Mouse (Mus musculus) testis, postnatal 14 days (tissue): ENCODE results near the gene Olfr552.
A peak's percentile ranks its signal among the peaks of the same experiment; 100 is the strongest.
"Not testable (repeated sequence)": the region's sequence is repeated elsewhere in the genome, so short reads cannot be mapped to it uniquely, and the experiment has no call there.

Experiments used
- DNase-seq: peaks from one replicate; pipeline ENCODE4 v3.0.0; 2021; ENCODE audit warnings: low spot score

The Olfr552 gene

DNA sequence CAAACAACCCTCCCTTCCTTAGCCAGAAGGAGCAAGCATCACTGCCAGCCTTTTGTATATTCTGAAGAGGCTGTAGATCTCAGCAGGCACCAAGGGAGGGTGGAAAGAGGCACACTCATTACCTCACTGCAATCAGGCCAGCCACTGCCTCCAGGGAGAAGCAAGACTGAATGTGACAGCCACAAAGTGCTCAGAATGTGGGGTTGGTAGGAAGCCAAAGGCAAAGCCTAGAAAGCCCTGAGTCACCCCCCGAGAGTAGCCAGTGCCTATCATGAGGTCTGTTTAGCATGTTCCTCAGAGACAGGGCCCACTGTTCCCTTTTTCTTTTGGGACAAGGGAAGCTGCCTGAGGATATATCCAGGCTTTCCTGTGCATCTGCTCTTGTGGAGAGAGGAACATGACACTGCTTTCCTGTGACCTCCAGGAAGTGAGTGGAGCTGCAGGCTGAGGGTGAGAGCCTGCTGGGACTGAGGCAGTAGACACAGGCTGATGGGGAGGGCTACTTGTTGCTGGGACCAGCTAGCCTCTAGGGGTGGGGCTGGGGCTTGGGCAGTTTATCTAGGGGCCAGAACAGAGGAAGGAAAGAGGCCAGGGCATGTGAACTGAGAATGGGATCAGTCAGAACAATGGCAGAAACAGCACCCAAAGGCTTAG lies at the start of gene Olfr552:
Gene Olfr552, plus strand, starts transcription at position 393 of the 654 bp plus-strand sequence.
- DNase-seq: no peak

DNA sequence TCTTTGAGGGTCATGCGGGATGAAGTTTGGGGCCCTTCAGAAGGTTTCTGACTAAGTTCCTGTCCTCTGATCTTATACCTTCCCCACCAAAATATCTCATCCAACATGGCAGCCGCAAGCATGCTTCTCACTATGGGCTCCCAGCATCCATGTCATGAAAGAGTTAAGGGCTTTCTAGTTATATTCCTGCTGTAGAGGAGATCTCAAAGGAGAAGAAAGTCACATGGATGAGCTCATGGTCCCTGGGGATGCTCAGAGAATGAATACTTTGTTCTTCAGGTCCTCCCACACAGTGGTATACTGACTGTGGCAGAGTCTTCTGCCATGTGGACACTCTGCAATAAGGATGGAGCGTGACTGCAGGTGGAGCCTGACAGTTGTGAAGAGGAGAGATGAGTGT lies 48.0 kb upstream of the Olfr552 start, which contains the start of gene Olfr549:
Gene Olfr549, plus strand, starts transcription at position 301 of the 400 bp plus-strand sequence.
- no peak for DNase-seq

DNA sequence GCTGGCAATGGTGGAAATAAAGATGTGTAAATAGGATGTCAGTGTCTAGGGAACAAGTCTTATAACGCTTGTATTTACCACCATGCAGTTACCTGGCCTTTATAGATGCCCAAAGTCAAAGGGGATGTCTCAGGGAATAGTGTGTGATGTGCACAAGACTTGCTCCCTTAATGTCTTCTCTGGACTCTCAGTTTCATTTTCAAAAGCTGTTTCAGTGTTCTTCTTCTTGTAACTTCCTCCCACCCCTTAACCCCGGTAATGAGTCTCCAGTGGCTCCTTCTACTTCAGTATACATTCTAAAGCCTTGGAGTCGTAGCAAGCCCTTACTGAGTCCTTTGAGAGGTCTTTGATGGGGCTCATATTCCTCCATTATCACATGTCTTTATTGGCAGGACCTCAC lies 44.3 kb upstream of the Olfr552 start:
- no peak for DNase-seq

DNA sequence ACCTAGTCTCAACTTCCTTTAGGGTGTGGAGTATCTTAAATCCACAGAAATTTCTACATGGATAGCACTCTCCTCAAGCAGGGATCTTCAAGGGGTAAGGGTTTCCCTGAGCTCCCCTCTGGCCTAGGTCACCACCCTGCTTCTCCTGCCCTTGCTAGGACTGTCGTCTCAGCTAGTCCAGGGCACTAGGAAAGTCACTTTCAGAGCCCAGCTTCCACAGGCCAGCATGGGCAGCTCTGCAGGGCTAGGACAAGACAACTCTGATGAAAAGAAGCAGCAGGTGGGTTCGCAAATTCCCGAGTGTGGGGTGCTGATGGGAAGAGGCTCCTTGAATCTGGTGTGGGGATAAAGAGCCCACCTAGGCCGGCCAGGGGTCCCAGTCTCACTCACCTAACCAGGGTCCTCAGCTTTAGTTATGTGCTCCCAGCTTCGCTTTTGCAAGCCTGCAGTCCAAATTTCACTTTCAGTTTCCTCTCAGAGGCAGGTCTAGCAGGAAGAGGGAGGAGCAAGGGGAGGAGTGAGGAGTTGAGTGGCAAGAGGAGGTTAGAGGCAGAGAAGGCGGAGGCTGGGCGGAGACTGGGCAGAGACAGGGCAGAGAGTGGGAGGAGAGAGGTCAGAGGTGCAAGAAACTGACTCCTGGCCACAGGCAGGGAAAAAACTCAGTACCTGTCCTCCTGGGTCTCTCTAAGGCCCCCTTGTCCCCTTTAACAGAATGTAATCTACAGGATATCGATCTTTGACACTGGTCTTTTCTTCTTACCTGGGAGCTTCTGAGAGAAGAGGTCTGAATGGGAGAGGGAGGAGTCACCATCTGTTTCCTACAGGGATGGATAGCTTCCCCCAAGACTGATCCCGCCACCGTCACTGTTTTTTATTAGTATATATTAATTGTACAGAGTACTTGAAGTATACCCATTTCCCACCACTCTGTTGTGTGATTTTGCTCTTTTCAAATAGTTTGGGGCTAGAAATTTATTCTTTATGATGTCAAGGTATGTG lies 32.3 kb upstream of the Olfr552 start, which contains the start of gene Trim21:
Gene Trim21, minus strand, starts transcription at position 488 of the 999 bp plus-strand sequence.
- peak; percentile 78 for DNase-seq

DNA sequence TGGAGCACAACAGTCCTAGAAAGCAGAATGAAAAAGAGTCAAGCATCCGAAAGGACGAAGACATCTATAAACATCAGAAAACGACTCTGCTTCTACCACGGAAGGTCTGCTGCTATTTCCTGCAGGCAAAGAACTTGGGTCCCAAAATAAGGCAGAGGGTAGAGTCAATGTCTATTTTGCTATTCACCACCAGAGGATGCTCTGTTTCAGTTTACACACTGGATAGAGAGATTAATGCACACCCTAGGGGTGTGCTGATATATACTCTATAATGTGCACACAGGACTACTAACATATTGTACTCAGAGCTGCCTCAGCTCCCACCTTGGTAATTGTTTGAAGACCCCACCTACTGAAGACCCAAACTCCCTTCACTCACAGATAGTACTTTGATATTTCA lies 31.4 kb upstream of the Olfr552 start:
- no peak for DNase-seq

DNA sequence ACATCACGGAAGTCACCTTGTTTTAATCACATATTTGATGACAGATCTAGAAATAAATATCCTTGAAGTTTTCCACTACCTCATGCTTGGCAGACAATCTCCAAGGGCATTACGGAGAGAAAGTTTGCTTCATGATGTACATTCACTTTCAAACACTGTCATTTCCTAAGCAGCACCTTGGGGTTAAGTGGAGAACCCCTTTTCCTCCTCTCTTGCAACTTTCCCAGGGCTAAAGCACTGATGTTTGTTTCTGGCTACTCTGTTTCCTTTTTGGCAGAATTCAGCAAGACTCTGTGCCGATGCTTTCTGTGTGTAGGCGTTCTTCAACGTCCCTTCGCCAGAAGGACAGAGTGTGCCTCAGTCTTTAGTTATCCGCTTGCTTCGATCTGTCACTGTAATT lies 26.4 kb upstream of the Olfr552 start, which contains the start of gene Olfr550:
Gene Olfr550, plus strand, starts transcription at position 301 of the 400 bp plus-strand sequence.
- DNase-seq: no peak

DNA sequence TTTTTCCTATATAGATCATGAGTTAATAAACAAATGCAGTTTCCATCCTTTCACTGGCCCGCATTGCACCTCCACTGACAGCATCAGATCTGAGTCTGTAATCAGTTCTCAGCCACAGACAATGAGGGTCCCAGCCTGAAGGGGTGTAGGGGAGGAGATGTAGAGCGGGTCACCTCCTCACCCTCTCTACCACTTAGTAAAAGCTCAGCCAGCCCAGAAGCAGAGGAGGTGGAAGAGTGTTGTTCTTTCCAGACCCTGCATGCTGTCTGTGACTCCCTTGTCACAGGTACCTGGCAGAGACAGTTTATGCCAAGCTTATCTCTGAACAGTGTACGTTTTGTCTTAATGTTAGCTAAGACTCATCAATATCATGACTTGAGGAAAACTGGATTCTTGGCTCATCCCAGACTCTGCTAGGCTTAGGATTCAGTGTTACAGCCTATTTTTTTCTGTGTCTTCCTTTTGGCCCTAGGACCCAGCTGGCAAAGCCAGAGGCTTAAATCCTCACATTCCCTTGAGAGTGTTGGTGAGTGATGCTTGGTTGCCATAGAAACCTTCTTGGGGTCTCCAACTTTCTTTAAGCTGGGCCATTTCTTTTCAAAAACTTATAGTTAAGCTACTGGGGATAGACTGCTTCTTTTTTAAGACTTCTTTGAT lies 24.3 kb upstream of the Olfr552 start:
- DNase-seq: no peak

DNA sequence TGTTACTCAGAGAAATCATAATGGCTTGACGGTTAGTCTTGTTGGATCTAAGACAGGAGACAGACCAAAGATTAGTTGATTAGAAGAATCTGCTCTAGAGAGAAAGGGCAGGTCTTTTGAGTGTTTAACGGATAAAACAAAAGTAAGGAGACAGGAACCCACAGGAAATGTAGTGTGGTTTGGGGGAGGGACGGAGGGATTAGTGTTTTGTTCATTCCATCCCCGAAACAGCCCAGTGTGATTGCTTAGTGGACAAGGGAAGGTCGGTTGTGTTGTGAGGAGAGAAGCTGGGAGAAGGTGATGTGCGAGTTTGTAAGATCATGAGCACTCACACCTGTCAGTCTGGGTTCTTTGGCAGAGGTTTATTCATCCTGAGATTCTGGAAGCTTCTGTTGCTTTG lies 21.6 kb upstream of the Olfr552 start:
- no peak for DNase-seq

DNA sequence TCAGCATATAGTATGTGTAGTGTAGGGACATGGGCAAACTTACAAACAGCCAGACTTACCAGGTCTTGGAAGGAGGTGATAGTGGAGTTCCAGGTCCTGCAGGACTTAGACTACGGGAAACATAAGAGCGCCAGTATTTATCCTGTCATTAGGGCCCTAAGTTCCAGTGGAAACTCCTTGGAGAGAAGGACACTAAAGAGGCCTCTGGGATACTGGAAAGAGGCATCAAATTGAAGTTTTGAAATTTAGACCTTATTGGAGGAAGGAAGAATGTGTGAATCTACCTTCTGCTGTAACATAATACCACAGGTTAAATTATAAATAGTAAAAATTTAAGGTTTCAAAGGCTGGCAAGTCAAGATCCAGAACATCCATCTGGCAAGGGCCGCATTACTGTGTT lies 5.8 kb upstream of the Olfr552 start, which contains the start of gene Olfr551:
Gene Olfr551, minus strand, starts transcription at position 101 of the 400 bp plus-strand sequence.
- DNase-seq: no peak

DNA sequence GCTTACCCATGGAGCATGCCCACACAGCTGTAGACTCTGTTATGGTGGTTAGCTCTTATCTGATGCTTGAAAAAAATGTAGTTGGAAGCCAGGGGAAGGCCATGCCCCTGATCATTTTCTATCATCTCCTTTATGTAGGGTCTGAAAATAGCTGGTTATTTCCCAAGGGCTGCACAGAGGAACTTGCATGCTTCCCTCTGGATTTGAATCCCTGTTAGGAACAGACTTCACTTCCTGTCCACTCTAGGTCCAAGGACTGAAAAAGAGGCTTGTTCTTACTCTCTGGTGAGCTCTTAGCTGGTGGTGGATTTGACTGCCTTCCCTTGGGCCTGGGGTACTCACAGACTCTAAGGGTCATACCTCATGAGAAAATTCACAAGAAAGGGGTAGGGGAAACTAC lies 20.5 kb downstream of the Olfr552 start, which contains the start of gene Olfr553:
Gene Olfr553, minus strand, starts transcription at position 101 of the 400 bp plus-strand sequence.
- DNase-seq: no peak

DNA sequence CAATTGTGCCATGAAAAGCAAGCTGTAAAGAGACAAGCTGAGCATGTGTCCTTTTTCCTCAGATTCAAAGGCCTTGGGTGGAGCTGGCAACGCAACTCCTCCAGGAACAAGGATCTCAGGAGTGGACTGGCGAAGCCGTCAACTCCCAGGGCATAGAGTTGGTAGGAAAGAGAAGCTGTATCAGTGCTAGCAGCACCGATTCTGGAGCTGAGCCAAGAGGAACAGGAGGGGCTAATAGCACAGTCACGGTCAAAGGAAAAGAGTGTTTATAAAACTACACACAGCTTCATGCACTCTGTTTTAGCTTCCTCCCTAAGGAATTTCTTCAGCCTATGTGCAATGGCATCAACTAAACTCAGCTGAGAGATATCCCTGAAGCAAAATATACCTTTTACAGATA lies 22.0 kb downstream of the Olfr552 start:
- no peak for DNase-seq

DNA sequence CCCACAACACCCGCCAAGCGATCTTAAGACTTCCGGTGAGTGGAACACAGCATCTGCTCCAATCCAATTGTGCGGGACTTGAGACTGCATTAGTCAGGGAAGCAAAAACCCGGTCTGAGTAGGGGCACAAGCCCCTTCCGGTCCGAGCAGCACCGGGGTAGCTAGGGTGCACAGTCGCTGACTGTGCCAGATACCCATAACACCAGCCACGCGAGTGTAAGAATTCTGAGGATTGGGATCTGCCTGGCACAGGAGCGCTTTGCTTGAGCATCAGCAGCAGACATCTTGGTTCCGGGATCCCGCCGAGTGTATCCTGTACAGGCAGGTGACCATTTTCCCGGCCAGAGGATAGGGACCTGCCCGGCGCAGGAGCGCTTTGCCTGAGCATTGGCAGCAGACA lies 22.8 kb downstream of the Olfr552 start:
- not testable (repeated sequence) for DNase-seq

DNA sequence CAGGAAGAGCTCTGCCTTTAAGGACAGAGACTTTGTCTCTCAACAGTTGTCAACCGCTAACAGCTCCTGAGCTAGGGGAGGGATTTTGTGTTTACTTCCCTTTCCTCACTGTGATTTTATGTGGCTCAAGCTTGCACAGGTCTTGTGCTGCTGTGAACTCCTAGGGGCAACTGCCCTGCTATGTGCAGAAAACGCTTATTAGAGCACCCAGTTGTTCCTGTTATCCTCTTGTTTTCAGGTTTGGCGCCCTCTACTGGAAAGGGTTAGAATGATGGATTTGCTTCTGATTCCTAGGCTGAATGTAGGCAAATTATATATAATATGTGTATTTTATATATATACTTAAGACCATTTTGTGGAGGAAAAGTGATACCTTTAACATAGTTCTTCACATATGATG lies 39.1 kb downstream of the Olfr552 start:
- no peak for DNase-seq

DNA sequence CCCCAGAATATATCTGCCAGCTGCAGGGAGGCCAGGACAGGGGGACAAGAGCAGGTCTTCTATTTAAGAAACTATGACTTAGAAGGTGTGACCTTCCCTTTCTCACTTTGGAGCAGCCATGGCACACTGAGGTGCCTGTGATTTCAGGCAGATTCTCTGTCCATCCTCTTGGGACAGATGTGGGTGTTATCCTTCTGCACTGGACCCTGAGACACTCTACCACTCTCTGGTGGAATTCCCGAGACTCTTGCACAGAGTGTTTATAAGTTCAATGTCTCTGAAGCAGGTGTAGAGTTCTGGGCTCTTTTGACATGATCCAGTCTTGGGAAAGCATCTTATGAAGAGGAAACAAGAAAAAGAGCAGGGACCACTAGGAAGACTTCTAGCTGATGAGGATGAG lies 40.6 kb downstream of the Olfr552 start, which contains the start of gene Olfr554:
Gene Olfr554, plus strand, starts transcription at position 301 of the 400 bp plus-strand sequence.
- no peak for DNase-seq

DNA sequence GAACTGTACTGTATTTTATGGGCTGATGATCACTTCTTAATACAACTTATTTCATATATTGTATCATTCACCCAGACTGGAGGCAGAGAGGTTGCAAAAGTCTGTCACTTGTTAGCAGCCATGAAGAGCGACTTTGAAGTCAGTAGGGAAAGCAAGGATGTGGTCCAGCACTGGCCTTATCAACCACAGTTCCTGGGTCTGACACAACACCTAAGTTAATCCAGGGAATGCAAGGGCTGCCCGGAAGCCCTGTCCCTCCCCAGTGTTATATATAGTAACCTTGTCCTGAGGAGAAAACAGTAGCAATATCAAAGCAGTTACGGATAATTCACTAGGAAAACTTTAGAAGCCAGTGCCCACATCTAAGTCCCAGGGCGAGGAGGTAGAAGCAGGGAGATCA lies 47.4 kb downstream of the Olfr552 start:
- not testable (repeated sequence) for DNase-seq
